Mouse (Mus musculus): ENCODE data around the gene Abhd16a.
A peak's percentile ranks its signal among the peaks of the same experiment; 100 is the strongest.

Abhd16a gene

DNA sequence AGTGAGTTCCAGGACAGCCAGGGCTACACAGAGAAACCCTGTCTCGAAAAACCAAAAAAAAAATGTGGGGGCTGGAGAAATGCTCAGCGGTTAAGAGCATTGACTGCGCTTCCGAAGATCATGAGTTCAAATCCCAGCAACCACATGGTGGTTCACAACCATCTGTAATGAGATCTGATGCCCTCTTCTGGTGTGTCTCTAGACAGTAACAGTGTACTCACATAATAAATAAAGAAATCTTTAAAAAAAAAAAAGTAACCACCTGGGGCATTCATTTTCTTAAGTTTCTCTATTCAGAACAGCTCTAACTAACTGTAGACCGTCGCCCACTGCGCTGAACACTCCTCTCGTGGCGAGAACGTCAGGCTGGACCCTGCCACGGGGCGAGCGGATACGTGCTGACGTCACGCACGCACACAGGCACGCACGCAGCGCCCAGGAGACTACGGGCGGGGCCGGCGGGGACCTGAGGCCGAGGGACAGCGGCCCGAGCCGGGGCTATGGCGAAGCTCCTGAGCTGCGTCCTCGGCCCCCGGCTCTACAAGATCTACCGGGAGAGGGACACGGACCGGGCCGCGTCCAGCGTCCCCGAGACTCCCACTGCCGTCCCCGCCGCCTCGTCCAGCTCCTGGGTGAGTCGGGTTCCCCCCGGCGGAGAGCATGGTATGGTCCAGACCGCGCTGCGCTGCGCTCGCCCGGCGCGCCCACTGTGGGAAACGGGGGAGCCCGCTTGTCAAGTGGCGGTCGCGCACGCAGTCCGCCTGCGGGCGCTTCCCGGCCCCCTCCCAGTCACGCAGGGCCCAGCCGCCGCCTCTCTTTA is at the start of gene Abhd16a:
Abhd16a (plus strand) TSS at position 439 of the 820 bp plus-strand sequence.
- peak; percentile 90 for DNase-seq (ENCODE audit: low spot score)

DNA sequence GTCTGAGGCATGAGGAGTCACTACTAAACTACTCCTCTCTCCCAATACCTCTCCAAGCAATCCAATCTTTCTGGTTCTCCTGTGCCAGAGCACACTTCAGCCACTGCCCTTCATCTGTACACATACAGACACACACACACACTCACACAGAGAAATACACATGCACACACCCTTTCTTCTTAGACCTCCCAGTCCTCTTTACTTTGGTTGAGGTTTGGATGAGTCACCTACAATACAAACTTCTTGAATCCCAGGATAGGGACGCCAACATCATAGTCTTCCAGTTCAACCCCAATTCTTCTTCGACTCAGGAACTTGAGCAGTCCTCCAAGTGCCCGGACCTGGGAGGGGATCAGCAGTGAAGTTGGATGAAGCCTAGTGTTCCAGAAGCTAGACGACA is 45.3 kb upstream of the Abhd16a start:
- DNase-seq (ENCODE audit: low spot score) = no peak

DNA sequence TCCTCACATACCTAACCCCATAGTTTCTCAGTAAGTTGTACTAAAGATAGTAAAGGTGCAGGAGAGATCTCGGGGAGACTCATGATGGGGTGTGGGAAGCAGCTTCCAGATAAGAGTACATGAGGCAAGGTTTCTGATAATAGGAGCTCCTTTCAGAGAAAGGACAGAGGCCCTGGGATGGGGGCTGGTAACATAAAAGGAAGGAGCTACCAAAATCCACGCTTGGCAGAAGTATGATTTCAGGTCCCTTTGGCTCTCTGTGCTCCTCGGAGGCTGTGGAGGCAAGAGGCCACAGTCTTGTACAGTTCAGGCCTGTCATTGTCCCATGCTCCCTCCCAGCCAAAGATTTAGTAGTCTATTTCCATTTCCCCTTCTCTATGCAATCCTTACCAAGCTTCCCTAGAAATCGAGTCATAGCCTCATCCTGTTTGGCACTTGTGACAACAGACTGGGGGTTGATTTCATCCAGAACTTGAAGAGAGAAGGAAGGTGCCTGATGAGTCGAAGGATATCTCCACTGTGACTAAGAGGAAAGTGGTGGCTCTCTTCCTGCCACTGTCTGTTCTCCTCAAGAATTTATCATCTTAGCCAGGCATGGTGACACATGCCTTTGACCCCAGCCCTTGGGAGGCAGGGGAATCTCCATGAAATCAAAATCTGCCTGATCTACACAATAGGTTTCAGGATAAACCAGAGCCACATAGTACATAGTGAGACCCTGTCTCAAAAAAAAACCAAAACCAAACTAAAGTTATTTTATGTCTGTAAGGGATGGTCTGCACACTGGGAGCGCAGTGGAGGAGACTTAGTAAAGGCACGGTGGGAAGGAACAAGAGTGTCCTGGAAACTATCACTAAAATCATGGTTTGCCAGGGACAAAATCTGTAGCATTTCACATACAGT is 43.9 kb upstream of the Abhd16a start:
- no peak for DNase-seq (ENCODE audit: low spot score)

DNA sequence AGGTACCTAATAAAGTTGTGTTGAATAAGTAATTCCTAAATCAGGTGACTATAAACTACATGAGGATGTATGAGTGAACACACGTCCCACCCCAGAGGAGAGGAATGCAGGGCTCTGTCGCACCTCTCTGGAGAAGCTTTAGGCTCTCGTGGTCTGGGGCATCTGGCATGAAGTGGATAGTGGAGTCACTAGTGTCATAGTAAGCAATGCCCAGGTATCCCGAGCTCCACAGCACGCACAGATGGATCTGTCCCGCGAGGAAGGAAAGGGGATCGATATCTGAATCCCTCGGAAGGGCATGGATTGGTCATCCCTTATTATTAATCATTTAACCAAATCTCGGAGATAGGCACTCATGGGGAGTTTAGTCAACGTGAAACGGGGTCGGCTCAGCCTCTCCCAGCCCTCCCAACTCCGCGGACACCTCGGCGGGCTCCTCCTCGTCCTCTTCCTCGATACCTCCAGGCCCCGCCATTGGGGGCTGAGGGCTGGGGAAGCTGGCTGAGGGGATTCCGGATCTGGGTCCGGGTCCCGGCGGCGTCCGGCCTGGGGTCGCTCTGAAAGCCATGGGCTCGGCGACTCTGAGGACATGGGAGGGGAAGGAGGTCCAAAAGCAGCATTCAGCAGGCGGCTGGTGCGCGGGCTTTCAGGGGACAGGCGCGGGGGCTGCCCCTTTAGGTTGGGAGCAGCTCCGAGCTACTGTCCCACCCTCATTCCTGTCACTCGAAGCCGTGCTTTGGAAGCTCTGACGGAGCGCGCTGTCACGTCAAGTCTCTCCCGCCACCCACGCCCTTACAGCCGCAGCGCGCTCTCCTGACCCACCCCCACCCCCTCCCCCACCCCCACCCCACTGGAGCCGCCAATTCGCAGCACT is 43.0 kb upstream of the Abhd16a start:
- no peak for DNase-seq (ENCODE audit: low spot score)

DNA sequence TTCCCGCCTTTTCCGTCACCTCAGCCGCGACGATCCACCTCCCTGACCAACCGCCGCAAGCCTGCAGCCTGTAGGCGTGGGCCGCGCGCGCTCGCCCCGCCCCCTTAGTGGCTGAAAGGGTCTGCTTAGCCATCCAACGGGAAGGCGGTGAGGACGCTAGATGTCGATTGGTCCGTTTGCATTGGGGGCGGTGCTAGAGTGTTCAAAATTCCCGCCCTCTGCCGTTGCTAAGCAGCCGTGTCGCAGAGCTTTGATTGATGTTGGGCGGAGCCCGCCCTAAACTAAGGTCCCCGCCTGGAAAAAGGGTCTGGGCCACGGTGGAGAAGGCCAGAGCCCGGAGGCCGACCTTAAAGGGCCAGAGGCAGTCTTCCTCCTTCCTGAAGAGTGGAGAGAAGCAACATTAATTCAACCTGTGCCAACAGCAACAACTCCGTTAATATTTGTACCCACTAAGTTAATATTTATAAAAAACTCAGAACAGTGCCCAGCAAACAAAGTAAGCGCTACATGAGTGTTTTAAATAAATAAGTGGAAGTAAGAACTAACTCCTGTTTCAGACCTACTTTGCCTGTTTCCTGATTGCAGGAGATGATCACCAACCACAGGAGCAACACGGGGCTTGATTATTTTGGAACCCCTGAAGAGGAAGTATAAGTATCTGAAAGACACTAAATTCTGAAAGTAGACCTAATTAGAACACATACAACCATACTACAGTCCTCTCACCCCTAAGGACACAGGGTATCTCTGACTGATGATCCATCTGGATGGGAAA is 42.2 kb upstream of the Abhd16a start, which contains the start of gene Msh5:
Msh5 (minus strand) TSS at position 65 of the 775 bp plus-strand sequence.
- peak; percentile 94 for DNase-seq (ENCODE audit: low spot score)

DNA sequence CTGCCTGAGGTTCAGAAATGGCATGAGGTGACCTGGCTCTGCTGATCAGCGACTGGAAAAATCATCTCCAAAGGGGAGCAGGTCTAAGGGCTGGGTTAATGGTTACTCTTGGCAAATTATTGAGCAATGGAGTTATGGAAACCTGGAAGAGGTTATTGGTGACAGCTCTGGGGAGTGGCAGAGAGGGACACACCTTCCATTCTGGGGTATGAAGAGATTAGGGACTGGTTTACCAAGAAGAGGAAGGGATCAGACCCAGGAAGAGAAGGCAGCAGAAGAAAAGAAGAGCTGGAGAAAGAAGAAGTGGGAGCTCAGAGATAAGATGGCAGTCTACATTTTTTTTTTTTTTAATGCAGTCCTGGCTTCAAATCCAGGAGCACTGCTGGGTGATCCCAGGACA is 41.4 kb upstream of the Abhd16a start:
- no peak for DNase-seq (ENCODE audit: low spot score)

DNA sequence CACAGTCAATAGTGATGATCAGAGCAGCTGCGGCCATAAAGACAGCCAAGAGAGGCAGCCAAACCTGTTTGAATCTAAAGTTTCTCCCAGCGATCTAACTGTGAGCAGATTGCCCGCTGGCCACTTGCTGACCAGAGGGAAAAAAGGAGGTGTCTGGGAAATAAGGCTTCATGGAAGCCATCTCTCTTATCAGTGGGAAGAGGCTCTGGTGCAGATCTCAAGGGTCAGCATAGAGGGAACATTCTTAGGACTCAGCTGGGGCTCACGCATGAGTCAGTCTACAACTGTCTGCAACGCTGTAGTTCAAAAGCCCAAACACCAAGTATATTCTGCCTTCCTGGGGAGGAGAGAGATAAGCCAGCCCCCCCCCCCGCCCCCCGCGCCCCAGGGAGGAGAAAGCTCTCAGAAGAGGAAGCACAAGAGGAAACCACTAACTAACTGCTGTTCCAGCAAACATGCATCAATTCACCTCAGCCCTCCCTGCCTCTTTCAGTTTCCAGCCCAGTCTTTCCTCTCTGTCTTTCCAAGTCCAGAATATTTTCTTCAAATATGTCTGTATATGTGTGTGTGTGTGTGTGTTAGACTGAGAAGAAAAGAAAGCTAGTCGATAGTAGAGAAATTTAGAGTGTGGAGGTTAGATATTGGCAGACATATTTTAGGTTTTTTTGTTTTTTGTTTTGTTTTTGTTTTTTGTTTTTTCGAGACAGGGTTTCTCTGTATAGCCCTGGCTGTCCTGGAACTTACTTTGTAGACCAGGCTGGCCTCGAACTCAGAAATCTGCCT is 40.7 kb upstream of the Abhd16a start:
- DNase-seq (ENCODE audit: low spot score) = peak; percentile 42

DNA sequence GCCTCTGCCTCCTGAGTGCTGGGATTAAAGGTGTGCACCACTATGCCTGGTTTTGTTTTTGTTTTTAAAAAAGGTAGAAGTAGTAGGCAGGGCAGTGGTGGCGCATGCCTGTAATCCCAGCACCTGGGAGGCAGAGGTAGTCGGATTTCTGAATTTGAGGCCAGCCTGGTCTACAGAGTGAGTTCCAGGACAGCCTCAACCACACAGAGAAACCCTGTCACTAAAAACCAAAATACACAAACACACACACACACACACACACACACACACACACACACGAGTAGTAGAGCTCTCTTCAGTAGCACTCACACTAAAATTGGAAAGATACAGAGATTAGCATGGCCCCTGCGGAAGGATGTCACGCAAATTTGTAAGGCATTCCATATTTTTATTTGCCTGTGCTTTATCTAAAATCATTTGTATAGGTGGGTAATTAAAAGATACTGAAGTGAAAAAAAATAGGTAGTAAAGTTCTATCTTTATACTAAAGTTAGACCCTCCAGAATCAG is 40.1 kb upstream of the Abhd16a start:
- DNase-seq (ENCODE audit: low spot score) = no peak

DNA sequence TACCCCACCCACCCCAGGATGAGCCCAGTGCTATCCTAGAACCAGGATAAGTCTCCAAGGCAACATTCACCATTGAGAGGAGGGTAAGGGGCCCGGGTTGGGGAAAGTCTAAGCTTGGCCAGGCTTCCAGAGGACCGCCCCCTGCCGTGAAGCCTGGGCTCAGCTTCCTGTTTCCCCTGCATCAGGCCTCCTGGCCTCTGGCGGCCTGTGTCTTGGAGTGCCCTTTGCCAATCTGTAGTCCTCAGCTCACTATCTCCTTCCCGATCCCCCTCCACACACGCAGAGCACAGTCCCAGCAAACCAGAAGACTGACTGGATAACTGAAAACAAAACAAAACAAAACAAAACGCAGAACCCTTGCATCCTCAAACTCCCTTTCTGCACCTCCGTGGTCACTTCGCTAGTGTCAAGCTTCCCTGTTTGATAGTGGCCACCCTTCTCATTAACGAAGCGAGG is 39.5 kb upstream of the Abhd16a start, which contains the start of gene Clic1:
Clic1 (plus strand) TSS at position 406 of the 456 bp plus-strand sequence.
- DNase-seq (ENCODE audit: low spot score) = peak; percentile 21

DNA sequence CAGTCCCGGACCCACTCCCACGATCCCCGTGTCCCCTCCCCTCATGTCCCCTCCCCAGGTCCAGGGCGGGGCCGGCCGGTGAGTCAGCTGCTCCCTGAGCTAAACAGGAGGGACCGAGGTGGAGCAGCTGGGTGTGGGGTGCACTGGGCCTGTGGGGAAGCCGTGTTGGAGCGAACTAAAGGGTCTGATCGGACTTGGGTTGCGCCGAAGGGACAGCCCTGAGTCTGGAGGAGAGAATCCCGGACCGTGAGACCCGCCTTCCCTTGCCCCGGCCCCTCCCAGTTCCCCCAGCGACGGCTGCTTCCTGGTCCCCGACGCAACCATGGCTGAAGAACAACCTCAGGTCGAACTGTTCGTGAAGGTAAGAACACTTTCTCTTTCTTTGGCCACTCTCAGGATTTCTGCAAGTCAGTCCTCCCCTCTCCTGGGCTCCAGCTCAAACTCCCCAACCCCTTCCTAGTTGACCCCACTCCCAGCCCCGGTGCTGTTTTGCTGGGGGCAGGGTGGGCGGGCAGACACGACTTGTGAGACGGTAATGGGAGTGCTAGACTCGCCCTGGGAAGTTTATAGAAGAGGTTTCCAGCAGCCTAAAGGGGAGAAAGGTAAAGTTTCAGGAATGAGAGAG is 38.8 kb upstream of the Abhd16a start:
- DNase-seq (ENCODE audit: low spot score) = peak; percentile 42

DNA sequence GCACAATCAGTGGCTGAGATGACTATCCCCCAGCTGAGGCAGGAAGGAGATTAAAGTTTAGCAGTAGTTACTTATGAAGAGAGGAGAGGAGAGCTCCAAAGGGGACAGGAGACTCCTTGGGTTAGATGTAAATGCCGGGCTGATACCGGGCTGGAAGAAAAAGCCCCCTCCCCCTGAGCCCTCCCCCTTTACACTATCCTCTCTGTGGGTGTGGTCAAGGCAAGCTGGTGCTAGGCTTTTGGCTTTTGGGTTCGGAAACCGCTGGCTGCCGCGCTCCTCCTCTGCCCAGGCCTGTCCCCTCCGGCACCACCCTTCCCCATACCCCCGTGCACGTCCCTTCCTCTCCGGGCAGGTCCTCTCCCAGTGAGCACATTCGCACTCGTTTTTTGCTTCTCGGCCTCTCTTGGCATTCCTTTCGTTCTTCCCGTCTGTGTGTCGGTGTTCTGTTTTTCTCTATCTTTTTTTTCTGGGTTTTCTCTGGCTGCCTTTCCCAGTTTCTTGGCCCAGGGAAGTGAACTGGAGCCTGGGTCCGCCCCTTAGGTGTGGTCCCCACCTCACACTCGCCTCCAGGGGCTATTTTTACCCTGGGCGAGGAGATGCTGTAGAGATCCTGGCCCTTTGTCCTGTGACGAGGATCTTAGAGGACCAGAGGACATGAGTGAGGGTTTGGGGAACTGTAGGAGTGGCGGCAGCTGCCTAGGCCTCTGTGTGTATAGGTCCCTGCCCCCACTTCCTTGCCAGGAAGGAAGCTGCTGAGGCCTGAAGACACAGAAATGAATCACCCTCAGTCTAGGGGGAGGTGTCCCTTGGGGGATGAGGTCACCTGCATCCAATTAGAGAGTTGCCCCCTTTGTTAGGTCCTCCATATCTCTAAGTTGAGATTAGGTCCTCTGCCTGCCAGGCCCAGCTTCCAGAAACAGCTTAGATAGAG is 37.6 kb upstream of the Abhd16a start:
- DNase-seq (ENCODE audit: low spot score) = peak; percentile 80

DNA sequence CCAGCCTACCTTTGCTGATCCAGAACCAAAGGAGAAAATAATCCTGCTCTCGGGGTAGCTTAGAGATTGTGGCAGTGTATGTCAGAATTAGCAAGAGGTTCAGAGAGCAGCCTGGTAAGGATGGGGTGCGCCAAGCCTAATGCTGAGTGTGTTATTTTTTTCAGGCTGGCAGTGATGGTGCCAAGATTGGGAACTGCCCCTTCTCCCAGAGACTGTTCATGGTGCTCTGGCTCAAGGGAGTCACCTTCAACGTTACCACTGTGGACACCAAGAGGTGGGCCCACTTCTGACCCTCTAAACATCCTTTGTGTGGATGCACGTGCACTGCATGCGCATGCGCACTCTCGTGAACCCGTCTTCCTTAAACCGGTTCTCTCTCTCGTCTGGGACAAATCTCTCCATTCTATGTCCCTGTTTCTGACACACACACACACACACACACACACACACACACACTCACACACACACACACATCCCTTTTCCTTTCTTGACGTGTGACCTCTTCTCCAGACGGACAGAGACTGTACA is 36.7 kb upstream of the Abhd16a start:
- DNase-seq (ENCODE audit: low spot score) = no peak

DNA sequence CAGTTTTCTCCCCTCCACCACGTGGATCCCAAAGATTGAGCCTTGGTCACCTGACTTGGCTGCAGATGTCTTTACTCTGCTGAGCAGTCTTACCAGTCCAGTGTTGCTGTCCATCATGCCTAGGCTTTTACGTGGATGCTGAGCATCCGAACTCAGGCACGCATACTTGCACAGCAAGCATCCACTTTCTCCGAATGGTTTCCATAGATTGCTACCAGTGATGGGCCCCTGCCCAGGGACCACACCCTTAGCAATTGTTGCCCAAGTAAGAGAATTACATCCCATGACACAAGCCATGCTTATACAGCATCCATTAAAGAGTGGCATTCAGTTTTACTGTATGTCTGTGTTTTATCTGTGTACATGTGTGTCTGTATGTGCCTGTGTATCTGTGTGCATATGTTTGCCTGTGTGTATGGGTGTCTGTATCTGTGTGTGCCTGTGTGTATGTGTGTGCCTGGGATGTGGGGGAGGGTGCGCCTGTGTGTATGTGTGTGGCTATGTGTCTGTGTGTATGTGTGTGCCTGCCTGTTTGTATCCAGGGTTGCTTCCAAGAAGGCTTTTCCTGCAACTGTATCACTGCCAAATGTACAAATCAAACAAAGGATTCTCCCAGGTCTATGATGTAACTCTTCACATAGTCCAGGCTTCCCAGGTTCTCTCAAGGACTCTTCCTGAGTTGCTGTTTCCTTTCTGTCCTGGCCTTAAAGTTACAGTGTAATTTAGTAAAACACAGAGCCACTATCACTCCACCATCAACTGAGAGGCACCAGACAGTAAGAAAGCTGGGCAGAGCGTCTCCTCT is 33.2 kb upstream of the Abhd16a start:
- no peak for DNase-seq (ENCODE audit: low spot score)

DNA sequence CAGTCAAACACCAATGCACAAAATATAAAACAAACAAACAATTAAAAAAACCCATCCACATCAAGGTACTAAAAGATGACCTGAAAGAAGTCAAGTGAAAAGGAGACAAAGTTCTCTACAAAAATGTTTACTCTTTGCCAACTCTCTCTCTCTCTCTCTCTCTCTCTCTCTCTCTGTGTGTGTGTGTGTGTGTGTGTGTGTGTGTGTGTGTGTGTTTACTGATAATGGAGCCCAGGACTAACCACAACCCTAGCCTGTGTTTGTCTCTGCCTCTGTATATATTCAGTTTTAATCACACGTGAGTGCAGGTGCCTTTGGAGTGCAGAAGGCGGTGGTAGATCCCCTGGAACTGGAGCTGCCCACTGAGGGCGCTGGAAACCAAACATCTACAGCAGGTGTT is 32.0 kb upstream of the Abhd16a start:
- DNase-seq (ENCODE audit: low spot score) = no peak

DNA sequence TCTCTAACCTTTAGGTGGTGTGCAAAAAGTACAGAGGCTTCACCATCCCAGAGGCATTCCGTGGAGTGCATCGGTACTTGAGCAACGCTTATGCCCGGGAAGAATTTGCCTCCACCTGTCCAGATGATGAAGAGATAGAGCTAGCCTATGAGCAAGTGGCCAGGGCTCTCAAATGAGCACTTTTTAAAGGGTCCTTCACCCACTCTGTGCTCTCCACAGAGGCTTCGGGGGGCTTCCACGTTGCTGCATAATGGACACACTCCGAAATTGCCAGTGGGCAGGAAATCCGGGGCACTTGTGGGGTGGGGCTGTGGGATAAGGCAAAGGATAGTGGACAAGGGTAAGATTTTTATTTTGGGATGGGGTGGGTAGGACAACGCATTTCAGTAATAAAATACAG is 30.7 kb upstream of the Abhd16a start:
- no peak for DNase-seq (ENCODE audit: low spot score)

DNA sequence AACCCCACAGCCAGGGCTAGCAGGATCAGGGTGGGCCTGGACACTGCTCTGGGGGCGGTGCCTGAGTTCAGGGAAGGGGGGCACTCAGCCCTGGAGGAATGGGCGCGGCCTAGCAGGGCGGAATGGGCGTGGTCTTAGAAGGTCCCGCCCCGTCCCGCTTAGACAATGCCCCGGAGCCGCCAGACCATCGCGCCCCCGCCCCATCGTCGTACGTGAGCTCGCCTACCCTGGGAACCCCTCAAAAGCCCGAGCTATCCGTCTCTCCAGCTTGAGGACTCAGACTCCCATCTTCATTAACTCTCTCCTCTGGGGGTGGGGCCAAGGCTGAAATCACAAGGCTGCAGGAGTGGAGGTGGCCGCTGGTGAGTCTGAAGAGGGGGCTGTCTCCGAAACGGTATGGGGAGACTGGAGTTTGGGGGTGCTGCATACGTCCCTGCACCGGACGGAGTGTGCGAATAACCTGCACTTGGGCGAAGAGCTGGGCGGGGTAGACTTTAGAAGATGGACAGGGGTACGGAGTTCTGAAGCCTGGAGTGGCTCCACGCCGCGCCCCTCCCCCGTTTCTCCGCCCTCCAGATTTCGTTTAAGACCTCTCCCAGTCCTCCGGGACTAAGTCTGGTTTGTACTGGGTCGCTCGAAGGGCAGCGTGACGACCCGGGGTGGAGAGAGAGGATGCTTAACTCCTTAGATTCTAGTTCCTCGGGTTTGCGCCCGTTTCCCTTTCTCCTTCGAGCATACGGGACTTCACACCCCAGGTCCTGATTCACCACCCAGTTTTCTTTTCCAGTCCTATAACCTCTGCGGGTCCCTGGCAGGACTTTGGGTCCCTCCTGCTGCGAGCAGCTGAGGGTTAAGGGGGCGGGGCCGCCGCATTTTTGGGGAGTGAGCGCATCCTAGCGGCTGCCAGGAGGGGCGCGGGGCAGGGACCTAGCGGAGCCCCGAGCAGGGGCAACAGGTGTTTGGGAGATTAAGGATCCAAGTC is 29.9 kb upstream of the Abhd16a start, which contains the start of gene Ddah2:
Ddah2 (plus strand) TSS at position 125 of the 982 bp plus-strand sequence.
- DNase-seq (ENCODE audit: low spot score) = peak; percentile 83

Data from T-cell, adult 2 months (primary cell).